Mouse (Mus musculus) CD4-positive, CD25-positive, alpha-beta regulatory T cell, adult 2 months (primary cell): ENCODE results near the gene Tgfb3.
A peak's percentile ranks its signal among the peaks of the same experiment; 100 is the strongest.

ENCODE experiments used
- DNase-seq: peaks from one replicate; pipeline ENCODE4 v3.0.0-alpha.2; 2012; ENCODE audit warnings: low read depth, low spot score

The Tgfb3 gene

GRCm38 (mm10) chr12:86078553-86079201 lies at the start of gene Tgfb3:
Gene Tgfb3, minus strand, starts transcription at chr12:86079041.
- peak; percentile 72 for DNase-seq

- DNase-seq = no peak
Observed at GRCm38 (mm10) chr12:86128122-86128521, 49.3 kb upstream of the Tgfb3 start.

GRCm38 (mm10) chr12:86124016-86124415 lies 45.2 kb upstream of the Tgfb3 start:
- DNase-seq = no peak

GRCm38 (mm10) chr12:86116295-86116835 lies 37.5 kb upstream of the Tgfb3 start:
- no peak for DNase-seq

GRCm38 (mm10) chr12:86110637-86111036 lies 31.8 kb upstream of the Tgfb3 start:
- DNase-seq = peak; percentile 38

DNA sequence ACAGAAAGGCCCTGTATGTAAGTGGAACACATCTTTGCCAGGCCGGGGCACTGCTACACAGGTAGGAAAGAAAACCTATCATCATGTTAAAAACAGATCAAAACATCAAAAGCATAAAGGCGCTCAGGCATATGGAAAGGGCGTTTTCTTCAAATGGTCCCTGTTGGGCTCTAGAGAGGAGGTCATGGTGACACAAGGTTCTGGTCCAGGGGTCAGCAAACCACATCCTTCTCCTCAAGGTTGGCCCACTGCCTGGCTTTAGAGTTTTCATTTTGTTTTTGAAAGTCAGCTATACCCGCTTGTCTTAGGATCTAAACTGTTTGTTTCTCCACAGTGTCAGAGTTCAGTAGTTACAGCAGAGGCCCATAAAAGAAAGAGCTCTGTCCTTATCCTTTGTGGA lies 30.7 kb upstream of the Tgfb3 start:
- DNase-seq = no peak

- no peak for DNase-seq
Observed at GRCm38 (mm10) chr12:86107645-86108044, 28.8 kb upstream of the Tgfb3 start.

- no peak for DNase-seq
Observed at GRCm38 (mm10) chr12:86106086-86106485, 27.2 kb upstream of the Tgfb3 start.

- no peak for DNase-seq
Observed at GRCm38 (mm10) chr12:86105546-86105945, 26.7 kb upstream of the Tgfb3 start.

DNA sequence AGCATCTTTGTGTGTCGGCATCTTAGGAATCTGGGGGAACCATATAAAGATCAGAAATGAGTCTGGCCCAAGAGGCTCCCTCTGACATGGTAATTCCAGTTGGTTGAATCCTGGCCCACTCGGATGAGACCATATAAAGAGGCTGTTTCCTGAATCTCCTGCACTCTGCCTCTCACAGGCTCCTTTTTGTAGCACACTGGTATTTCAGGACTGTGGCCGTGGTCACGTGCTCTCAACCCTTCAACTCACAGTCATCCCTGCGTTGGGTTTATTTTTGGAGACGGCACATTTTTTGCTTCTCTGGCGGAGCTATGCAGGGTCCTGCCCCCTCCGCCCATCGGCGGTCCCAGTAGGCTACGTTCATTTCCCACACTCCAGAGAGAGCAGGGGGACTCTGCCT lies 25.5 kb upstream of the Tgfb3 start:
- DNase-seq = no peak

DNA sequence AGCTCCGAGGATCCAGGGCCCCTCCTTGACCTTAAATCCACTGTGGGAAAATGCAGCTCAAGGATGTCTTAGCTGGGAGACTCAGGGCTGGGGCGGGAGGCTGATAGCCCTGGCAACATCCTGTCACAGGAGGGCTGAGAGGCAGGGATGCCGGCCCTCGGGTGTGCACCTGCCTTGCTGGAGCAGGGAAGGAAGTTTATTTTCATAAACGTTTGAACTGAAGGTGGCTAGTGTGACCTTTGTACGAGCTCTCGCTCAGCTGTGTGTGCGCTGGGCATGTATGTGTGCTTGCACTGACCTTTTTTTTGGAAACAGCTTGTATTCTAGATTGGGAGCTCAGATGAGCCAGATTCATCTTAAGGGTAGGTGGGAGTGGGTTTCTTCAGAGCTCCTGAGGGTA lies 25.0 kb upstream of the Tgfb3 start:
- DNase-seq = no peak

DNA sequence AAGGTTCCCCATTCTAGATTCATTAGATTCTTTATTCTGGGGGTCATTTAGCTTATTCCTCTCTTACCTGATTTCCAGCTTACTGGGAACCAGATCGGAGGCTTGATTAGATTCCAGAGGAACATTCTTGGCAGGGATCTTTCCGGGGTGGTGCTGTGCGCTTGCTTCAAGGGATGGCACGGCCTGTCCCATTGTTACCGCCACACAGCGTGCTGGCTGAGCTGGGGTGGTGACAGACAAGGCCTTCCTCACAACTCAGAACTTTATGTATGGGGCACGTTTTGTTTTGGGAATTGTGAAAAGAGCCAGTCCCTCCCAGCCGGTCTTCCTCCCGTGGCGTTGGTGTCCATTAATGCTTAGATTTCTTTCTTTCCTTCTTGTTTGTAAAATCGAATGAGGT lies 24.6 kb upstream of the Tgfb3 start:
- no peak for DNase-seq

GRCm38 (mm10) chr12:86102686-86103085 lies 23.8 kb upstream of the Tgfb3 start:
- no peak for DNase-seq

DNA sequence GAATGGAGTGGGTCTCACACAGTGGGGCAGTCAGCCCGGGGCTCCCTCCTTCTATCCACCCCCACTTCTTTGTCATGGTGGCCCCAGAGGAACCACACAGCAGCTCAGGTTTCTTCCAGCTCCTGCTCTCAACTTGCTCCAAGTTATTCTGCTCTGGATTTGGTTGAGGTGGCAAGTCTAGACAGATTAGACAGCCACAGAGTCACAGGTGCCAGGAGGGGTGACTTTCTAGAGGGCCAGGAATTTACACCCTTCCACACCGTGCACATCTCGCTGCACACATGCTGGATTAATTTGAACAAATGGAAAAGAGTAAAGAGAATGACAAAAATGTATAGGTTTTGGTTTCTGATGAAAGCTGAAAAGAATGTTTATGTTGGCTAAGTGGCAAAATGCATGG lies 21.9 kb upstream of the Tgfb3 start:
- DNase-seq = no peak

DNA sequence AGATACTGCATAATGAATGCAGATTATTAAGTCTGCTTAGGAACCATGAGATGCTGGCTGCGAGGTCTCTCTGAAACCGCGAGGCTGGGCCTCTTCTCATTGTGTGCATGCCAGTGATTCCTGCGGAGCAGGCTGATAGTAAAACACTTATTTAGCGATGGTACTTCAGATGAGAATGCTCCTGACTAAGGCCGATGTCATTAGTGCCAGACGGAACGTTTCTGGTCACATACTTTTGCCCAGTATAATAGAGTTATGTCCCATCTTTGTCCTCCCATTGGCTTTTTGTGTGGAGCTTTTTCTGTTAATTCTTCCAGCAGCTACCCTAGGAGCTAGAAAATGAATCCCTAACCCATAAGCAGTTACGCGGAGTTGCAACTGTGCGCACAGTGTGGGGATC lies 18.9 kb upstream of the Tgfb3 start:
- no peak for DNase-seq

DNA sequence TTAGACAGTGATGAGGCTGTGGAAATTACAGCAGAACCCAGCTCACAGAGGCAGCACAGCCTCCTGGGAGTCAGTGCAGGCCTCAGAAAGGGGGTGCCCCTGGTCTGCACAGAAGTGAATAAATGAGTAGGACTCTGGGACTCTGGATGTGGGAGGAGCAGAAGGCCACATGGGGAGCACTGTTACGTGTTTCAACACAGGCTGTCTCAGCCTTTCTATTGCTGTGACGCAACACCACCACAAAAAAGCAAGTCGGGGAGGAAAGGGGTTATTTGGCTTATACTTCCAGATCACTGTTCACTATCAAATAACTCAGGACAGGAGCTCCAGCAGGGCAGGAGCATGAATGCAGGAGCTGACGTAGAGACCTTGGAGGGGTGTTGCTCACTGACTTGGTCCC lies 17.0 kb upstream of the Tgfb3 start:
- DNase-seq = no peak

DNA sequence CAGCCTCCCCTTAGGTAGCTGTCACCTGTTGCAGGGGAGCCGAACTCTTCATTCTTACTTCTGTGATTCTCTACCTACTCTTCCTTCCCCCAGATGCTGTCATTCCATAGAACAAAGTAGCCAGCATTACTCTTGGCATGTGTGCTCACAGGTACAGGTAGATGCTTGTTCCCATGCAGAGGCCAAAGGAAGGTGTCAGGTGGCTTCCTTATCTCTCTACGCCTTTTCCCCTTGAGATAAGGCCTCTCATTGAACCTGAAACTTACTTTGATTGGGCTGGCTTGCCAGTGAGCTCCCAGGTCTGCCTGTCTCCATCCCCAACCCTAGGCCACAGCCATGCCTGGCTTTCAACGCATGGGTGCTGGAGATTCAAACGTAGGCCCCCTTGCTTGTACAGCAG lies 15.2 kb upstream of the Tgfb3 start:
- no peak for DNase-seq

GRCm38 (mm10) chr12:86091601-86092132 lies 12.8 kb upstream of the Tgfb3 start:
- no peak for DNase-seq

DNA sequence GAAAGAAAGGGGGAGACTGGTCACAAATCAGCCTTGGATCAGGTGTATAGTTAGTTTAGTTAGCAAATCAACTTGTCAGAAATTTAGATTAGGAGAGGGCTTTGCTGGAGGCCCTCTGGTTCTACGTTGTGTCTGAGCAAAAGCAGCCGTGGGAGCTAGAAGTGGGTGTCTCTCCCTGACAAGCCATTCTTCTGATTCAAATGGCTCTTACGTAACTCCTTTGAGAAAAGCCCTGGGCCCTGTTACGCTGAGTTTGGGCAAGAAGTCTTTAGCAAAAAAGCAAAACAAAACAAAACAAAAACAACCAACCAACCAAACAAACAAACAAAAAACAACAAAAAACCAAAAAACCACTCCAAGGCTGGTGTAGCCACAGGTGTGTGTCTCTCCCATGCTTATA lies 11.9 kb upstream of the Tgfb3 start:
- DNase-seq = no peak

DNA sequence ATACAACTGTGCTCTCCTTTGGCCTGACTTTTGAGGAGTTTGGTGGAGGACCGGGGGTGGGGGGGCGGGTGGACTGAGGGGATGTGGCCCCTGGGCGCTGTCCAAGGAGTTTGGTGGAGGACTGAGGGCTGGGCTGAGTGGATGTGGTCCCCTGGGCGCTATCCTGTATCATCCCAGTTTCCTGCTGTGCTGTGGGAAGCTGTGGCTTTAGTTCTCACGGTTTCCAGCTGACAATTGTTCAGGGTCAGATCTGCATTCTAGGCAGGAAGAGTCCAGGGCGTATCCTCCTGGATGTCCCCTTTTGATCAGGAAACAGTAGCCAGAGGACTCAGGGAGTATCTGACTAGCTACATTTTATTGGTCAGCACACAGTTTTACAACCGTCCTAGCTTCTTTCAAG lies 9.2 kb upstream of the Tgfb3 start:
- DNase-seq = no peak

DNA sequence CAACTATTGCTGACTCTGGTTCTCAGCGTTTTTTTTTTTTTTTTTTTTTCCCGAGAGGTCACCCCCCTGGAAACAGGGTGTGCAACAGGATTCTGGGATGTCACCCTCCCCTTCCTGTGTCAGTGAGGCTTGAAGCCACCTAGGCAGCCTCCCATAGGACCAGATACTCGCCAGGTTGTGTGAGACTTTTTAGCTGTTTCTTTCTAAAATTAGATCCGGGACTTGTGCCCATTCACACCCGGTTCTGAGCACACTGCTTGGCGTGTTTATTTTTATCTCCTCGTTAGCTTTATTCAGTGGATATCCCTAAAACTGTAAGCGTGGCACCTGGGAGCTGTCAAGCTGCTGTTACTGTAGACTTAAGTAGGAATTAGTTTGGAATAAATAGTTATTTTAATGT lies 7.7 kb upstream of the Tgfb3 start:
- DNase-seq = no peak

DNA sequence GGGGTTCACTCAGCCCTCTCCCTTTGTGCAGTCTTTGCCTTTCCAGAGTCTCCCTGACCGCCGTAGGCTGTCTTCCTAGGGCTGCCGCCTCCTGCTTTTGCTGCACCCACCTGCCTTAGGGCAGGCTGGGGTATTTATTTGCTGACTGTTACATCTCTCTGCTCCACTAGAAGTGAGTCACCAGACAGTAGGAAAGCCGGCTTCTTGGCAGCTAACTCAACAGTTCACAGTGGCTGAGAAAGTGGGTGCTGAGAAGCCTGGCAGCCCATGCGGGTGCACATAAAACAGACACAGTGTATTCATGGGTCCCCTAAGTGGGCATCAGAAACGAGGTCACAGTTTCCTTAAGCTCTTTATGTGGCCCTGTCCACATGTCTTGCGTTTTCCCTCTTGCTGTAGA lies 7.0 kb upstream of the Tgfb3 start:
- no peak for DNase-seq

DNA sequence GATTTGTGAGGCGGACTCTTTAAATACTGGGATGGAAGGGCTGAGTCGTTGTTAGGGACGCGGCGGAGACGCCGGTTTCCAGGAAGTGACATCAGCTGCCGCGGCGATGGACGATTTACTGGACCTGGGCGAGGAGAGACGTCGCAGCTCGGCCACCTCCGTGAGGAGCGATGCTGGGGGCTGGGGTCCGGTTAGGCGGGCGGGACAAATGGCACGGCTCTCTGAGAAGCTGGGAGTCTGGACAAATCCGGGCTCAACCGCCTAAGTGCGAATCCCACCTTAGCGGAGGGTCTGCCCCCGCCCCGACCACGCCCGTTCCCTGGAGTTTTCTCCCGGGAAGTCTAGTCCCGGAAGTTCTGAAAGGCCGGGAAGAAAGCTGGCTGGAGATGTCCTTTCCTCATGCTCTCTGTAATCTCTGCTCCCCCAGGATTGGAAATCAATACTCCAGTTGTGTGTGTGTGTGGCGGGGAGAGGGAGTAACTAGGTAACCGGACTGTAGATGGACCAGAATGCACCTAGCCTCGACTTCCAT lies 3.7 kb upstream of the Tgfb3 start, which contains the start of gene Ift43:
Ift43 (plus strand) TSS at position 61 of the 532 bp plus-strand sequence.
- peak; percentile 61 for DNase-seq
